Mouse (Mus musculus) cerebellum, postnatal 36 days (tissue): Measurements from ENCODE around the gene Pcnx.

Experiments
- DNase-seq, 2 experiments: peaks; one replicate each; pipeline ENCODE4 v3.0.0; 2021 to 2022; ENCODE audit warnings: mixed read lengths in 2 of 2

Pcnx gene

DNA sequence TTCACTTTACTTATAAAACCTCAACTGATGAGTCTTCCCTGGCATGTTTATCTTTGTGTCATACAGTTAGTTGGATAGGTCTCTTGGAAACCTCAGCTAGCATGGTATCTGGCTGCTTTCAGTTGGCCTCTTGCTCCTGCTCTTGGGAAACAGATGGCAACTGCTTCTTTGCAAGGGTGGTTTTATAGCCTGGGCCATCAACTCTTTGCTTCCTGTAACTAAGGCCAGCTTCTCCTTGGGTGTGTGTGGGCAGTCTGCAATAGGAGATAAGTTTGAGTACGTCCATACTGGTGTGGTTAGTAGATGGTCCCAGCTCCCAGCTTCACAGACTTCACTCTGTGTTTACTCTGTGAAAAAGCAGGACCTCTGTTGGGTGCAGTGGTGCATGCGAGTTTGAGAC lies 46.0 kb downstream of the Pcnx start:
- no peak for DNase-seq

- no peak for DNase-seq
Observed at GRCm38 (mm10) chr12:81907741-81908357, 48.0 kb downstream of the Pcnx start.

DNA sequence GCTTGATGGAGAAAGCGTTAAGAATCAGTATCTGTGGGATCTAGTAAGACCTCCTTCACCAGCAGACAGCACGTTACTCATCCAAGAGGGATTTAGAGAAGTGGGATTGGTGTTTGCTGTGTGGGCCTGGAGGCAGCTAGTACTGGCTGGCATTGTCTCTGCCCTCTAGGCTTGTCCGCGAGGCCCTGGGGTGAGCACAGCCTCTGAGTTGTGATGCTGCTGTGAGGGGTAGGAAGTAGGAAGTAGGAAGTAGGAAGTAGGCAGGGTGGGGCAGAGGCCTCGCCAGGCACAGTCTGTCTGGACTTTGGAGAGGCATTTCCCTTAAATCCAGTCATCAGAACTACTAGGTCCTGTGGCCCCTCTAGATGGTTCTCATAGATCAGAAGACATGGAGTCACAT lies 50.6 kb downstream of the Pcnx start:
- no peak for DNase-seq

DNA sequence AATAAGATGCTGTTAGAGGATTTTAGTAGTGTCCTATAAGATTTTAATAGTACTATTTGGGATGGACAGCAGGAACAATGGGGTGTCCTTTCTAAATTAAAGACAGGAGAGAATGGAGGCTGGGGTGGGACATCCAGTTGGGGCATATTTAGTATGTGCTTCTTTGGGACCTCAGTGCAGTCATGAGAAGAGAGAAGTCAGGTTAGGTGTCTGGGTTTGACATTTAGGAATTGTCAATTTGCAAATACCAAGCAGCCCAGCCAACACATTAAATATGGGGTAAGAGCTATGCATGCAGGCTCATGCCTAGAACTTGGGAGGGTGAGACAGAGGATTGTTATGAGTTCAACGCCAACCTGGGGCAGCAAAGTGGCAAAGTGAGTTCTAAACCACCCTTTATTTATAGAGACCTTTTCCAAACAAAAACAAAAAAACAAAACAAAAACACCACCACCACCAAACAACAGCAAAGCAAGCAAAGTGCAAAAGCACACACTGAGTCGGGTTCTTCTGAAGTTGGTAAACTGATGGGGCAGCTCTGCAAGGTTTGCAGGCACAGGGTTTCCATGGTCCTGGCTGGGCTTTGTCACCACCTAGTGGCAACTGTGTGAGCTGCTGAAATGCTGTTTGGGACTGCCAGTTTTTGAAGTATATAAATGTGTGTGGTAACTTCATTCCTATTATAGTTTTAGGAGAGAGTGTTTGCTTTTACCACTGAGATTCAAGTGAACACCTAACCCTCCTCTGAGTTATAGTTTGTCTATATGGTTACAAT lies 55.5 kb downstream of the Pcnx start:
- peak; percentile 77 to 85 for DNase-seq

DNA sequence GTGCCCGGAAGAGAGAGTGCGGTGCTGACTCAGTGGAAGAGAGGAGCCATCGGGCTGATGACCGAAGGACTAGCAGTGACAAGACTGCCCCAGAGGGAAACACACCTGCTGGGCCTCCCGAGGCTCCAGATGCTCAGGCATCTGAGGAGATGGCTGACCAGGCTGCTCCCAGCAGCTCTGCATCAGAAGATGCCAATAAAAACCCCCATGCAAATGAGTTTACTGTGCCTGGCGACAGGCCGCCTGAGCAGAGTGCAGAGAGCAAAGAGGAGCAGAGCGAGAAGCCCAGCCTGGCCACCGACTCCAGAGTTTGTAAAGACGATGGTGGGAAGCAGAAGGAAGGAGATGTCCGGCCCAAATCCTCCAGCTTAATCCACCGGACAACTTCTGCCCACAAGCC lies 58.5 kb downstream of the Pcnx start:
- no peak for DNase-seq

DNA sequence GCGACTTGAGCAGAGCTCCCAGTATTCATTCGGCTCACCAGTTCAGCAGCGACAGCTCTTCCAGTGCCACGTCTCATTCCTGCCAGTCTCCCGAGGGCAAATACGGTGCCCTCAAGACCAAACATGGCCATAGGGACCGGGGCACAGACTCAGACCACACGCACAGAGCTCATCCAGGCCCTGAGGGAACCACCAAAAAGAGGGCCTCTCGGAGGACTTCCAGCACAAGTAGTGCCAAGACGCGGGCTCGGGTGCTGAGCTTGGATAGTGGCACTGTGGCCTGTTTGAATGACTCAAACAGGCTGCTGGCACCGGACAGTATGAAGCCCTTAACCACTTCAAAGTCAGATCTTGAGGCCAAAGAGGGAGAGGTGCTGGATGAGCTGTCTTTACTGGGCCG lies 59.1 kb downstream of the Pcnx start:
- no peak for DNase-seq

- no peak for DNase-seq
Observed at GRCm38 (mm10) chr12:81920027-81920426, 60.2 kb downstream of the Pcnx start.

GRCm38 (mm10) chr12:81920614-81921013 lies 60.8 kb downstream of the Pcnx start:
- no peak for DNase-seq

GRCm38 (mm10) chr12:81921785-81922184 lies 62.0 kb downstream of the Pcnx start:
- no peak for DNase-seq

- no peak for DNase-seq
Observed at GRCm38 (mm10) chr12:81922838-81923237, 63.0 kb downstream of the Pcnx start.

DNA sequence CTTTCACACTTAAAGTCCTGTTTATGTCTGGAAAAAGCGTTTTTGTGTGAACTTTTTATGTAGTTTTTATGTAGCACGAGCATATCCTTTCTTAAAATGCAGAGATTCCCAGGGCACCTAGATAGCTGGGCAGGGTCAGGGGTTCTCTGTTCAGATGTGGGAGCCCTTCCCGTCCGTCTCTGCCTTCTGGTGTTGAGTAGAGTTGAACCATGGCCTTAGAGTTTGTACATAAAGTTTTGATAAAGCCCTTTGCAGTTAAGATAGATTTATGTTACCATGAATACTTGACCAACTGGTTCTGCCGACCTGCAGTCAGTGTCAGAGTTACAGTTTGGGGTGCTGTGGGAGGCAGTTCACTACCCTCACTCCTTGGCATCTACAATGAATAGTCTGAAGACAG lies 67.3 kb downstream of the Pcnx start:
- DNase-seq: no peak

DNA sequence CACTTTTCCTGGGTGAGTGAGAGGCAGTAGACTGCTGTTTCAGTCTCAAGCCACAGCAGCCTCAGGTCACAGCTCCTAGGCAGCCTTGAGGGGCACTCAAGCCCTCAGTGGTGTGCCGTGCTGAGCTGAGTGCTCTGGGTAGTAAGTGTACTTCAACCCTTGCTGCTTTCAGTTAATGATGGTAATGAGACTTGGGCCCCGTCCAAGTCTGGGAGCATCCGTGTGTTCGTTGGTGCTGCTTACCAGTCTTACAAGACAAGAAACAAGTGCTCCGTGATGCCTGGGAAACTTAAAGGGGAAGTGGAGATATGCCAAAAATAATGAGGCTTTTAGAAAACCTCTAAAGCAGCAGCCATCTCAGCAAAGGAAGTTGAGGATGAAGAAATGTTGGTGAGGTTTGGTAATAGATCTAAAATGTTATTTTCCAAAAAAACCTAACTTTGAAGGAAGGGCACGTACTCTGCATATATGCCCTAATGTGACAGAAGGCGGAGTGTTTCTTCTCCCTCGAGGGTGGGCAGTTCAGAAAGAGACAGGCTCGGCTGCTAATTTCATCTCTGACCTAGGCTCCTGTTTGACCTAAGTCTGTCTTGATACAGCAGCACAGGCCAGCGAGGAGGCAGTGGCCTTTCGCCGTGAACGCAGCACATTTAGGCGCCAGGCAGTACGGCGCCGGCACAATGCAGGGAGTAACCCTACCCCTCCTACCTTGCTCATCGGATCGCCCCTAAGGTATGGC lies 68.0 kb downstream of the Pcnx start:
- no peak for DNase-seq

GRCm38 (mm10) chr12:81928382-81928770 lies 68.6 kb downstream of the Pcnx start:
- no peak for DNase-seq

DNA sequence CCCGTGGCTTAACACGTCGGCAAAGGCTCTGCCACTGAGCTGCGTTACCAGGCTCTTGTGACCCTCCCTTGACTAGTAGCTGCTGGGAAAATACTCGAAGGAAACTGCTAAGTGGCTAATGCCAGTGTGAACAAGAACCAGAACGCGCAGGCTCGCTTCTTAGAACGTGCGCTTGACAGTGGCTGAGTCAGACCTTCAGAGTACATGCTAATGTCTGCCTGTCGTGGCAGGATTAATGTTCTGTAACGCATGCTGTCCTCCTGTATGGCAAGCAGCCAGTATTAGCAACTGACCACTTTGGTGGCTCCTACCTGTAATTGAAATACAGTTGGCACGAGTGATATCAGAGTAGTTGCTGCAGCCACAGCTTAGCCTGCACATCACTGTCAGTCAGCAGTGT lies 72.2 kb downstream of the Pcnx start:
- no peak for DNase-seq

- no peak for DNase-seq
Observed at GRCm38 (mm10) chr12:81933430-81933829, 73.6 kb downstream of the Pcnx start.

DNA sequence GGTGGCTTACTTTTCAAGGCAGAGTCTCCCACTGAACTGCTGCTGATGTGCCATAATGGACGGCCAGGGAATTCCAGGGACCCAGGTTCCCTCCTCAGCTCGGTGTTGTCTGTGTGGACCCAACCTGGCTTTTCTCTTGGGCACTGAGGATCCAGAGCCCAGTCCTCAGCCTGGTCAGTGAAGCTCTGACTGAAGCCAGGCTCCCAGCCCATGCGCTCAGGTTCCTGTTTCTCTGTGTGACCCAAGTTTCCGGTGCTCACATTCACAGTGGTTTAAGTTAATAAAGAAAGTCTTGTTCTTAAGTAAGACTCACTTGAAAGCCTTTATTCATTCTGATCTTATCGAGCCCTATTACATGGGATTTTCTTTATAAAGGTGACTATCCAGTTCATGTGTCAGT lies 74.7 kb downstream of the Pcnx start:
- no peak for DNase-seq

DNA sequence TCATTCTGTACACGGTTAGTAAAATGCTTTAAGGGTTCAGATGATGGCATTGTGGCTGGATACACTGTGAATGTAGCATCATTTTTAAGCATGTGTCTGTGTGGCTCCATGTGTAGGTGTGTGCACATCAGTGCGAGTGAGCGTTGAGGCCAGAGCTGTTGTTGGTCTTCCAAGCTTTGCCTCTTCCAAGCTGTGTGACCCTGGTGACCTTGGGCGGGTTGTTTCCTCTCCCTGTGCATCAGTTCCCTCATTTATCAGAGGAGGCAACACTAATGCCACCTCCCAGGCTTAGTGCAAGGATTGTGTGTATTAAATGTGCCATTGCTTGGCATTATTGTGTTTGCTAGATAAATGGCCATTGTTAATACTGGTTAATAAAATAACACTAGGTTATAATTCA lies 76.2 kb downstream of the Pcnx start:
- no peak for DNase-seq

GRCm38 (mm10) chr12:81941191-81941590 lies 81.4 kb downstream of the Pcnx start:
- no peak for DNase-seq

GRCm38 (mm10) chr12:81943331-81944062 lies 83.7 kb downstream of the Pcnx start:
- no peak for DNase-seq

DNA sequence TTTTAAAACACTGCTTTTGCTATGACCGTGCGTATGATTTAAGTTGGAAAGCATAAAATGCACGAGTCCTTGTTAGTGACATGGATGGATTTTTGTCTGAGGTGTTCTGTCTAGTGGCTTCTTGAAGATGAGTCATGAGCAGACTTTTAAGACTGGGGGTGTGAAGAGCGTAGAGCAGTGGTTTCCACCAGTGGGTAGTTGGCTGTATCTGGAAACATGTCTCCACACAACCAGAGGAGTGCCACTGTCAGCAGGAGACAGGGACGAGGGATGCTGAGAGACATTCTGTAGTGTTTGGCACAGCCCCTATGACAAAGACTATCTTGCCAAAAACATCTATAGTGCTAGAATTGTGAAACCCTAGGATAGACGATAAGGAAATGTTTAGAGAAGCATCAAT lies 89.2 kb downstream of the Pcnx start:
- no peak for DNase-seq

DNA sequence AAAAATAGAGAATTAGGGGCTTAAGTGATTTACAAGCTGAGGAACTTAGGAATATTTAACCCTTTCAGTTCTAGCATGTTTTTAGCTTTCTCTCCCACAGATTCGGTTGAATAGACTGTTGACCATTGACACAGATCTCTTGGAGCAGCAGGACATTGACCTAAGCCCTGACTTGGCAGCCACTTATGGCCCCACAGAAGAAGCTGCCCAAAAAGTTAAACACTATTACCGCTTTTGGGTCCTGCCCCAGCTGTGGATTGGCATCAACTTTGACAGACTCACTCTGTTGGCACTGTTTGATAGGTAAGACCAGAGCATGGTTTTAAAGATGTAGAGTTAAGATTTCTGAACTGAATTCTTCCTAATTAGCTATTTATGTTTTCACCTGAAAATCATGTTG lies 90.2 kb downstream of the Pcnx start:
- DNase-seq: no peak

DNA sequence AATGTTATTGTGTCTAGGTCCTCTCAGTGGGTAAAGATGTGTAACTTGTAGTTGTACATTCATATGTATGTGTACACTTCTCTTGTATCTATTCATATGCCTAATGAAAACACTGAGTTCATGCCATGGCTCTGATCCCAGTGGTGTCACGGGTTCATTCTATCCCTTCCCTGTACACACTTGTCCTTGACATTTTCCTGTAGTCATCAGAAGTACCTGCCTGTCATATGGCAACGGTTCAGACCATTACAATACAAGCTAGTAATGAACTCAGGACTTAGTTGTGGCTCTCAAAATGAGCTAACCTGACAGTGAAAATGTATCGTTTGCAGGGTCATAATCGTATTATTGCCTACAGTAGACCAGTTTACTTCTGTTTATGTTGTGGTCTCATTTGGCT lies 98.5 kb downstream of the Pcnx start:
- no peak for DNase-seq

DNA sequence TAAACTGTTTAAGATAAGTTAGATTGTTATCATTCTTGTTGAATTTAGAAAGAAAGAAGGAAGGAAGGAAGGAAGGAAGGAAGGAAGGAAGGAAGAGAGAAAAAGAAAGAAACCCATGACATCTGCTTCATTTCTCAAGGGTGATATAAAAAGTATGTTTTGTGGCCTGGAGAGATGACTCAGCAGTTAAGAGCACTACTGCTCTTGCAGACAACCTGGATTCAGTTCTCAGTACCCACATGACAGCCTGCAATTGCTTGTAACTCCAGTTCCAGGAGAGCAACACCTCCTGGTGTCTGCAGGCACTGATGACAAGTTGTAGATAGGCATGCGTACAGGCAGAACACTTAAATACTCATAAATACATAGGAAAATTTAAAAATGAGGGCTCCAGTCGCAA lies 105.6 kb downstream of the Pcnx start:
- DNase-seq: no peak
